Mouse (Mus musculus) small intestine, adult 2 months (tissue): Measurements from ENCODE around the gene Npc1l1.

Experiments used
- CTCF ChIP-seq: fragments of 200-500 bp; IDR thresholded peaks from 2 replicates; pipeline ENCODE4 v1.5.1; 2012; ENCODE audit warnings: low read depth, mild to moderate bottlenecking, control low read depth, inconsistent platforms, low read length, moderate library complexity, mixed read lengths; ENCODE audit not compliant: insufficient replicate concordance, insufficient read length; ENCODE audit errors: extremely low read depth
- POLR2A ChIP-seq: fragments of 200-500 bp; IDR thresholded peaks from 2 replicates; pipeline ENCODE4 v1.6.1; 2012; ENCODE audit warnings: low read depth, mild to moderate bottlenecking, control low read depth, inconsistent platforms, low read length, moderate library complexity

GRCm38 (mm10) chr11:6174719-6175118, 55.2 kb downstream of the Npc1l1 start:
- TF ChIP-seq POLR2A (no peak), CTCF (no peak)
